Mouse (Mus musculus): ENCODE data around the gene Pigv.

Pigv gene

GRCm38 (mm10) chr4:133645680-133646079 lies 26.8 kb downstream of the Pigv start:
- no peak for DNase-seq (ENCODE audit: low read depth, low spot score)

- no peak for DNase-seq (ENCODE audit: low read depth, low spot score)
Observed at GRCm38 (mm10) chr4:133645195-133645594, 27.3 kb downstream of the Pigv start.

DNA sequence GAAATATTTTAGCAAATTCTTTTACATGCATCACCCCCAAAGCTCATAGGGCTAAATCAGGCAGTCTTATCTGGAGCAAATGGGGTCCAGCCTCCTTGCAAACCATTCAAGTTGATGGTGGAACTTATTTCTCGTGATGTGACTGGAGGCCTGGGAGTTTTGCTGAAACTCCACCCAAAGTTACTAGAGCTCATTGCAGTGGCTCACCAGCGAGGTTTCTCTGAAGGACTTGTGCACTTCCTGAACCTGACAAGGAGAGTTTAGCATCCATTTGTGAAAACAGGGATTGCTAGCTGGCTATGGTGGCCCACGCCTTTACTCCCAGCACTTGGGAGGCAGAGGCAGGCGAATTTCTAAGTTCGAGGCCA lies 38.4 kb downstream of the Pigv start:
- DNase-seq (ENCODE audit: low read depth, low spot score), result no peak

DNA sequence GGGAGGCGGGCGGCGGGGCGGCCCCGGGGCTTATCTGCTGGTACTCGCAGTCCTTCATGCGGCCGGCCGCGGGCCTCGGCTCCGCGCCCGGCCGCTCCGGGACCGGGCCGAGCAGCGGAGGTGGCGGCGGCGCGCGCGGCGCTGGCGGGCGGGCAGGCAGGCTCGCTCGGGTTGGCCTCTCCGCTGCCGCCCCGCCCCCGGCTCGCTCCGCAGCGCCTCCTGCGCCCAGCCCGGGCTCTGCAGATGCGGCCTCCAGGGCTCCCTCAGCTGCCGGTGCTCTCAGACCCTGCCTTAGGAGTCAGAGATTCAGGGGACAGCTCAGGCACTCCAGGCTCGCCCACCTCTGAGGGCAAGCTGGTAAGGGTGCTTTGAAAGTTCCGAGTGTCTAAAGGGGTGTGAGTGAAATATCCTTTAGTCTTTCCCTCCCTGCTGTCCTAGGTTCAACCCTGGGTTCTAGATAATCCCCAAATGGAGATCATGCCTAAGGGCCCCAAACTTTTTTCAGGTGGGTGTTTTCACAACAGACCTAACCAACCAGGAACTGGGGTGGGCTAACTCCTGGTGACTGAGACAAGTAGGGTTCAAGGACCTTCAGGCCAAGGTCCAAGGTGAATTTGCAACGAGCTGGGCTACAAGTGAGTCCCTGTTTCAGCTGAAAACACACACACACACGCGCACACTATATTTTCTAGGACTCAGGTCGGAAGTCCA lies 39.0 kb downstream of the Pigv start:
- peak; percentile 83 for DNase-seq (ENCODE audit: low read depth, low spot score)

DNA sequence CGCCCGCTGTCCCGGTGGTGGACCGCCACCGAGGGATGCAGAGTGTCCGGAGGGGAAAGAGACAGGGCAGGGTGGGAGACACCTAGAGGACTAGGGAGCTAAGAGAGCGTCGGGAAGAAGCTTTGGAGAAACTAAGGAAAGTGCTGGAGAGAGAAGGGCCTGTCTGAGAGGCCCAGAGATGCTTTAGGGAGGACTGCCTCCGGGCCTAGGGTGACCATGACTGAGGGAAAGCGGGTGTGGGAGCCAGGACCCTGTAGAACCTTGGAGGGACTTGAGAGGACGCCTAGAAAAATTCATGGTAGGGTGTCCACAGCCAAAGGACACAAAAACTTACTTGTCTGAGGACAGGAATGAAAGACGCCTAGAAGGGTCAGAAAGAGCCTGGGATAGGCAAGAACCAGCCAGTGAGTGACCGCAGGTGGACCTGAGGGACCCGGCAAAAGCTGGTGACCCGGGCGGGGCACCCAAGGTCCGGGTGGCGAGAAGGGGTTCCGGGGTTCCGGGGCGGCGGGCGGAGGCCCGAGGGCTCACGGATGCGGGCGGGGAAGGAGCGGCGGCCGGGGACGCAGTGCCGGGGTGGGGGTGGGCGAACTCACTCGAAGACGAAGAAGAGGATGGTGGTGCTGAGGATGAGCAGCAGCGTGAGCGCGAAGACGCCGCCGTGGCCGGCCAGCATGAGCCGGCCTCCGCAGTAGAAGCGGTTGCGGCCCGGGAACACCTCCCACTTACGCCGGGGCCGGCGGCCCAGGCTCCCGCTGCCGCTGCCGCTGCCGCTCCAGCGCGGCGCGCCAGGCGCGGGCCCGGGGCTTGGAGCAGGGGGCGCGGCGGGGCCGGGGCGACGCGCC lies 39.7 kb downstream of the Pigv start:
- peak; percentile 30 for DNase-seq (ENCODE audit: low read depth, low spot score)

DNA sequence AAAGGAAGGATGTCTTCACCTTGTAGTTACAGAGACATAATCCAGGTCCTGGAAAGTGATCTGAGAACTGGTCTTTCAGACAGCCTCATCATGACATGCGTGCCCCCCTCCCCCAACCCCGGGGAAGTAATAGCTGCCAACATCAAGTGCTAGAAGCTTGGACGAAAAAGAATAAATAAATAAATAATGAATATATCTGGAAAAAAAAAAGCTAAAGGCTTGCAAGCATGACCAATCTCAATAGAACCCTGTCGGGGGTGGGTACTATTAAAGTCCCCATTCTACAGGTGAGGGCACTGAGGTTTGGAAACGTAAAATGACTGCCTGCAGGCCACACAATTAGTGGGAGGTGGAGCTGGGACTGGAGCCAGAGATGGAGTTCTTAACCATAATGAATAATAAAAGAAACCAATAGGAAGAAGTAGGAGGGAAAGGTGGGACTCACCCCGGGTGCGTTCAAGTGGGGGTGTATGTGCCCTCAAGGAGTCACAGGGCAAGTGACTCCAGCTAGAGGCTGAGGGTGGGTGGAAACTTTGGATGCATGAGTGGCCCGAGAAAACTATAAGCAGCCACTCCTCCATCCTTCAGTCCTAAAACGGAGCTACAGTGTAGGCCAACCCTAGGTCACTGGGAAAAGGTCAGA lies 40.6 kb downstream of the Pigv start:
- DNase-seq (ENCODE audit: low read depth, low spot score), result no peak

- no peak for DNase-seq (ENCODE audit: low read depth, low spot score)
Observed at GRCm38 (mm10) chr4:133631071-133631768, 41.2 kb downstream of the Pigv start.

- no peak for DNase-seq (ENCODE audit: low read depth, low spot score)
Observed at GRCm38 (mm10) chr4:133630326-133630920, 42.0 kb downstream of the Pigv start.

DNA sequence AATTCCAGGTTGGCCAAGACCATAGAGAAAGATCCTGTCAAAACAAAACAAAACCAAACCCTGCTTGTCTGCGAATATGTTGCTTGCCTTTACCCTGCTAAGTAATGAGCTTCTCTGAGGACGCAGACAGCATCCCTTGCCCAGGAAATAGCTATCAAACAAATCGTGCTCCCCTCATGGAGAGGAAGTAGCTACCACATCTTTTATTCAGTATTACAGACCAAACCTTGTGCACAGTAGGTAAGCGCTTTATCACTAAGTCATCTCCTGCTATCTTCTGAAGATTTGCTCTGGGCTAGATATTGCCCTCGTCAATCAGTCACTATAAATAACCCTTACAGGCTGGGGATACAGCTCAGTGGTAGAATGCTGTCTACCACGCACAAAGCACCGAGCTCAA lies 43.3 kb downstream of the Pigv start:
- DNase-seq (ENCODE audit: low read depth, low spot score), result no peak

GRCm38 (mm10) chr4:133628517-133628916 lies 43.9 kb downstream of the Pigv start:
- no peak for DNase-seq (ENCODE audit: low read depth, low spot score)

GRCm38 (mm10) chr4:133627039-133627438 lies 45.4 kb downstream of the Pigv start:
- no peak for DNase-seq (ENCODE audit: low read depth, low spot score)

DNA sequence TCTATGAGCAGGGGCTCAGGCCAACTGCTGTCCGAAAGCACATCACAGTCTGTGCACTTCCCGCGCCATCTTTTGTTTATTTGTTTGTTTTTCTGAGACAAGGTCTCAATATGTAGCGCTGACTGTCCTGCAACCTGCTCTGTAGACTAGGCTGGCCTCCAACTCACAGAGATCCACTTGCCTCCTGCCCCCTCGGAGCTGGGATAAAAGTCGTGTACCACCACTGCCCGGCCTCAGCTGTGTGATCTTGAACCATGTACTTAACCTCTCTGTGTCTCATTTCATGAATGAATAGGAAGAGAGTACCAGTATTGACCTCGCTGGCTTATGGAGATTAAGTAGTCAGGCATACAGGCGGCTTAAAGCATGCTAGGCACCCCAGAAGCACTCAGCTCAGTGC lies 45.8 kb downstream of the Pigv start:
- no peak for DNase-seq (ENCODE audit: low read depth, low spot score)

- DNase-seq (ENCODE audit: low read depth, low spot score), result no peak
Observed at GRCm38 (mm10) chr4:133626221-133626620, 46.2 kb downstream of the Pigv start.

DNA sequence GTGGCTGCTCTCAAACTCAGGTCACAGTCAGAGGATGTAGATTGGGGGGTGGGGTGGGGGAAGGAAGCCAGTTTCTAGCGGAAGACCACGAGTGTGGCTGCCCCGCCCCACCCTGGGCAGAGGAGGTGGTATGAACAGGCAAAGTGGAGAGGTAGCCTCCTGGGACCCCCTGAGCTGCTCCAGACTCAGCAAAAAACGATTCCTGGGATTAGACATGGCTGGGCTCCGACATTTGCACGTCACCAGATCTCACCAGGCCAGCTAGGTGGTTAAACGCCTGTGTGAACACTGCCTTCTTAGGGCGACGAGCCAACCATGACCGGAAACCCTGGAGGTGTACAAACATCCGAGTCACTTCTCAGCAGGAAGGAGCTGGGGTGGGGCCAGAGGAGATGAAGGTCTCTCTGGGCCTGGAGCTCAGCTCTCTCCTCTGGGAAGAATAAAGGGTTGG lies 46.8 kb downstream of the Pigv start:
- DNase-seq (ENCODE audit: low read depth, low spot score), result no peak

- DNase-seq (ENCODE audit: low read depth, low spot score), result no peak
Observed at GRCm38 (mm10) chr4:133624830-133625229, 47.6 kb downstream of the Pigv start.

- no peak for DNase-seq (ENCODE audit: low read depth, low spot score)
Observed at GRCm38 (mm10) chr4:133622161-133622695, 50.2 kb downstream of the Pigv start.

DNA sequence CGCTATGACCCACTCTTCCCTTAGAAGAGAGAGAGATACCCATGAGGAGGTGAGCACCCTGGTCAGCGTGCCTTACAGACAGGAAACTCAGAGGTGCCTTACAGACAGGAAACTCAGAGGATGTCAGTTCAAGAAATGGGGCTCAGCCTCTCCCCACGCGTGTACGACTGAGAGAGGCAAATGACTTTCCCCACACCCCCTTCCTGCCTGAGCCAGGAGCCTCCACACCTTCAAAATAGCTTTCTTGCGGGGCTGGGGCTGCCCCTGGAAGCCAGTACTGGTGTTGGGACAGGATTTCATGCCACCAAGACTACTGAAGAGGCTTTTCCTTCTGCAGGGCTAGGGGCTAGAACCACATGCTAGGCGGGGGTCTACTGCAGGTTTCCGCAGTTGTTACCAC lies 51.8 kb downstream of the Pigv start:
- no peak for DNase-seq (ENCODE audit: low read depth, low spot score)

- DNase-seq (ENCODE audit: low read depth, low spot score), result no peak
Observed at GRCm38 (mm10) chr4:133619473-133620136, 52.8 kb downstream of the Pigv start.

DNA sequence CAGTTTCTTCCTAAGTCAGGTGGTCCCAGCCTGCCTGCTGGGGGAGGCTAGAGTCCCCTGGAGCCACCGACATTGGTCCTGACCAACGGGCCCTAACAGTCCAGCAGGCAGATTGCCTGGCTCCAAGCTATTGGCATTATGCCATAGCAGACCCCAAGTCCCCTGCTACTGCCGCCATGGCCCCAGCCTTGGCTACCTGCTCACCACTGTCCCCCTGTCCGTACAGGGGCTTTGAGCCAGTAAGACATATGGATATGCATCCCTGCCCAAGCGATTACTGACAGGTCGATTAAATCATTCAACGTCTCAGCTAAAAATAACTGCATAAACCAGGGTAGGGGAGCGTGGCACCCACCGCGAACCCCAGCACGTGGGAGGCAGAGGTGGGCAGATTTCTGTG lies 54.5 kb downstream of the Pigv start:
- DNase-seq (ENCODE audit: low read depth, low spot score), result no peak

- DNase-seq (ENCODE audit: low read depth, low spot score), result no peak
Observed at GRCm38 (mm10) chr4:133615416-133615815, 57.0 kb downstream of the Pigv start.

- DNase-seq (ENCODE audit: low read depth, low spot score), result no peak
Observed at GRCm38 (mm10) chr4:133614274-133614761, 58.1 kb downstream of the Pigv start.
